Mouse (Mus musculus): ENCODE measurements at regions not wholly inside any gene's neighbourhood (a gene's known extent, or its start where the extent isn't known, plus 50 kb on each side); places are given as distances from the start of the nearest gene placed in this dataset.

DNA sequence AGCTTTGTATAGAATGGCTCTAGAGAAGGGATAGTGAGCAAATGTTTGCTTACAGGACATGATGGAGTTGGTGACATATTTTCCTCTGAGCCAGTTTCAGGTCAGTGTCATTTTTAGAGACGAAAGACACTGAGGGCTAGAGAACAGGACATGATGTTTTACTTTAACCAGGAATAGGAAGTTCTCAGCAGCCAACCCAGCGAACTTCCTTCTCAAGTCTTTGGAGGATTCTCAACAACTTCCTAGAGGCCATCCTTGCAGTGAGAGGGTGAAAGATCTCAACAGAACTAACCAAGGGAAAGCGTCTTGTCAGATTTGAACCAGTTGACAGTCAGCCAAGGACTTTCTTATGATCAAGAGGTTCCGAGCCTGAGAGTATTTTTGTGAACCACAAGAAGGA, 153.7 kb upstream of the Jade1 start:
- Histone ChIP-seq H3K4me3 (ENCODE audit: insufficient read depth in 1 of 2, low read depth in 2 of 2, low read length in 2 of 2) (no peak overlapping the region), H3K27ac (no peak overlapping the region), H3K27me3 (ENCODE audit: control insufficient read depth, insufficient read depth, low read length) (no peaks in the 10 kb centered on the region), H3K9me3 (ENCODE audit: control insufficient read depth, low read length) (no peaks in the 10 kb centered on the region), H3K4me1 (replicated peaks; ENCODE audit: control insufficient read depth in 2 of 2, insufficient read depth in 2 of 2, low read length in 1 of 2) (no peaks in the 10 kb centered on the region), H3K9ac (replicated peaks) (no peak overlapping the region), H3K36me3 (replicated peaks; ENCODE audit: control insufficient read depth, insufficient read depth, low read depth) (no peaks in the 10 kb centered on the region), H3K4me2 (ENCODE audit: low read depth) (no peak overlapping the region)
- ATAC-seq (ENCODE audit: insufficient read depth) (no peak), DNase-seq (ENCODE audit: low read depth in 3 of 3, low spot score in 3 of 3) (no peak)
- 52% methylated on average over 4 of the region's 4 CpGs for WGBS (ENCODE audit: insufficient replicate concordance)
- TF ChIP-seq EP300 (IDR thresholded peaks at IDR 0.05; ENCODE audit: low read depth): no peak
- TF ChIP-seq CTCF (IDR thresholded peaks at IDR 0.05; ENCODE audit: low read depth): no peak

DNA sequence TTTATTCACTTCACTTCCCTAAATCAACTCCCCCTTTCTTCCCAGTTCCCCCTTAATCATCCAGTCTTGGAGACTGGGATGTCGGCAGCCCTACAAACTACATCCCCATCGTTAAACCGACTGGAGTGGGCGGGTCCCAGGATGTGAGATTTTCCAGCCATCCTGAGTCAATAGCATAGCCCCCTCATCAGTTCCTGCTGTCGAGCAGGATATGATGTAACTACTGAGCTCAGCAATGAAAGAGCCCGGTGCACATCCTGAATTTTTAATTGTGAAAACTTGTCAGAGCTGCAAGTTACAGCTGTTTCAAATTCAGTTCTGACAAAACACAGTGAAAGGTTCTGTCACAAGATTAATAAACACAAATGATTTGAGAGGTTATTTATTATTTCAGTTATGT, 165.7 kb upstream of the Jade1 start:
- Histone ChIP-seq H3K4me1 (replicated peaks; ENCODE audit: control insufficient read depth in 2 of 2, insufficient read depth in 2 of 2, low read length in 1 of 2) (0 out of 4 replicates have a peak, but pooled peaks cover 0 to 2% of the 10 kb centered on the region in 2 experiments), H3K9me3 (ENCODE audit: control insufficient read depth, low read length) (no peaks in the 10 kb centered on the region), H3K4me2 (ENCODE audit: low read depth) (no peak overlapping the region), H3K27me3 (ENCODE audit: control insufficient read depth, insufficient read depth, low read length) (no peaks in the 10 kb centered on the region), H3K27ac (no peak overlapping the region), H3K36me3 (replicated peaks; ENCODE audit: control insufficient read depth, insufficient read depth, low read depth) (no peaks in the 10 kb centered on the region), H3K4me3 (ENCODE audit: insufficient read depth in 1 of 2, low read depth in 2 of 2, low read length in 2 of 2) (no peak overlapping the region), H3K9ac (replicated peaks) (no peak overlapping the region)
- DNase-seq (ENCODE audit: low read depth in 3 of 3, low spot score in 3 of 3) (no peak), ATAC-seq (ENCODE audit: insufficient read depth) (no peak)
- 24% methylated on average over 6 of the region's 6 CpGs for WGBS (ENCODE audit: insufficient replicate concordance)
- TF ChIP-seq EP300 (IDR thresholded peaks at IDR 0.05; ENCODE audit: low read depth): no peak
- no peak for TF ChIP-seq CTCF (IDR thresholded peaks at IDR 0.05; ENCODE audit: low read depth)

DNA sequence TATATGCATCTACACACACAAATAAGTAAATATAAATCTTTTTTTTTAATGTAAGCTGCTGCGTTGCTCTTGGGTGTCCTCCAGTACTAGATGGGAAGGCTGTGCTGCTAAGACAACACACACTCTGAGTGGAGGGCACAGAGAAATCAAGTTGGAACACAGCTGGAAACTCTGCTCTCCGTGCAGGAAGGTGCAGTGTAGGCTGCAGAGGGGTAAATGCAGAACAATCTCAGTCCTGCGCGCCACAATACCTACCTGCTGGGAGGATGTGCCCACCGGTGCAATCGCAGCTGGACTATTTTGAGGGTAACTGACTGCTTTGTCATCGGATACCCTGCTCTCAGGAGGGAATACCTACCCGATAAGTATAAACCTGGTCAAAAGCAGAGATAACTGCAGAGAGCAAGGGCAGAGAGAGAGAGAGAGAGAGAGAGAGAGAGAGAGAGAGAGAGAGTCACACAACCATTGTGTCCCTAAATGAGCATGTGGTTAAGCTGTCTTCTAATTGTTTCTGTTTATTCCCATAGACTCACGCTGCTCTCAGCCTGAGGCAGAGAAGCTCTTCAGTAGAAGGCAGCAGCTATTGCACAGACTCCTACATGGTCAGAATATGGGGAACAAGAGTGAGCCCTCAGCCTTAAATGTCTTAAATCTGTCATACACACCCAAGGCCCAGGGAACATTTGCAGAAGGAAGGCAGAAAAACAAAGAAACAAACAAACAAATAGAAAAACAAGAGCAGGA, 167.9 kb upstream of the Jade1 start:
- H3K4me3 ChIP-seq (ENCODE audit: insufficient read depth in 1 of 2, low read depth in 2 of 2, low read length in 2 of 2): no peak overlapping the region
- no peak overlapping the region for H3K4me2 ChIP-seq (ENCODE audit: low read depth)
- WGBS (ENCODE audit: insufficient replicate concordance): 61% methylated on average over 9 of the region's 9 CpGs
- no peak for DNase-seq (ENCODE audit: low read depth in 3 of 3, low spot score in 3 of 3)
- no peak overlapping the region for H3K9ac ChIP-seq (replicated peaks)
- H3K27me3 ChIP-seq (ENCODE audit: control insufficient read depth, insufficient read depth, low read length): no peaks in the 10 kb centered on the region
- 0 out of 4 replicates have a peak, but pooled peaks cover 0 to 2% of the 10 kb centered on the region in 2 experiments for H3K4me1 ChIP-seq (replicated peaks; ENCODE audit: control insufficient read depth in 2 of 2, insufficient read depth in 2 of 2, low read length in 1 of 2)
- no peaks in the 10 kb centered on the region for H3K9me3 ChIP-seq (ENCODE audit: control insufficient read depth, low read length)
- H3K27ac ChIP-seq: no peak overlapping the region
- ATAC-seq (ENCODE audit: insufficient read depth): no peak
- no peaks in the 10 kb centered on the region for H3K36me3 ChIP-seq (replicated peaks; ENCODE audit: control insufficient read depth, insufficient read depth, low read depth)
- TF ChIP-seq EP300 (IDR thresholded peaks at IDR 0.05; ENCODE audit: low read depth) (no peak), CTCF (IDR thresholded peaks at IDR 0.05; ENCODE audit: low read depth) (no peak)

DNA sequence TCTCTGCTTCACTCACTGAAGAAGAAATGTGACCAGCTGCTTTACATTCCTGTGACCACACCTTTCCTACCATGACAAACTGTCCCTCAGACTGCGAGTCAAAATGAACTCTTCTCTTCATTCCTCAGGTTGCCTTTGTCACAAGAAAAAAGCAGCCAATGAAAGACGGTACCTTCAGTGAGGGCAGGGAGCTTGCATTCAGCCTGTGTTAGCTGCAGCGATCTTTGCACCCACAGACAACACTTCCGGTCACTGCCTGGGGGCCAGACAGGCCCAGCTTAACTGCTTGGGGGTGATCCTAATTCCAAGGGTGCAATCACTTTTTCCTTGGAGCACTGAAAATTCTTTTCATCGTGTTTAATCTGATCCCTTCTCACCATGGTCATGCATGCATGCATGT, 169.2 kb upstream of the Jade1 start:
- Histone ChIP-seq H3K9me3 (ENCODE audit: control insufficient read depth, low read length) (no peaks in the 10 kb centered on the region), H3K4me3 (ENCODE audit: insufficient read depth in 1 of 2, low read depth in 2 of 2, low read length in 2 of 2) (no peak overlapping the region), H3K27ac (no peak overlapping the region), H3K4me1 (replicated peaks; ENCODE audit: control insufficient read depth in 2 of 2, insufficient read depth in 2 of 2, low read length in 1 of 2) (0 out of 4 replicates have a peak, but pooled peaks cover 0 to 2% of the 10 kb centered on the region in 2 experiments), H3K9ac (replicated peaks) (no peak overlapping the region), H3K4me2 (ENCODE audit: low read depth) (no peak overlapping the region), H3K27me3 (ENCODE audit: control insufficient read depth, insufficient read depth, low read length) (no peaks in the 10 kb centered on the region), H3K36me3 (replicated peaks; ENCODE audit: control insufficient read depth, insufficient read depth, low read depth) (no peaks in the 10 kb centered on the region)
- ATAC-seq (ENCODE audit: insufficient read depth) (no peak), DNase-seq (ENCODE audit: low read depth in 3 of 3, low spot score in 3 of 3) (no peak)
- TF ChIP-seq CTCF (IDR thresholded peaks at IDR 0.05; ENCODE audit: low read depth): no peak
- no peak for TF ChIP-seq EP300 (IDR thresholded peaks at IDR 0.05; ENCODE audit: low read depth)
- WGBS (ENCODE audit: insufficient replicate concordance): 45% methylated on average over 5 of the region's 5 CpGs

DNA sequence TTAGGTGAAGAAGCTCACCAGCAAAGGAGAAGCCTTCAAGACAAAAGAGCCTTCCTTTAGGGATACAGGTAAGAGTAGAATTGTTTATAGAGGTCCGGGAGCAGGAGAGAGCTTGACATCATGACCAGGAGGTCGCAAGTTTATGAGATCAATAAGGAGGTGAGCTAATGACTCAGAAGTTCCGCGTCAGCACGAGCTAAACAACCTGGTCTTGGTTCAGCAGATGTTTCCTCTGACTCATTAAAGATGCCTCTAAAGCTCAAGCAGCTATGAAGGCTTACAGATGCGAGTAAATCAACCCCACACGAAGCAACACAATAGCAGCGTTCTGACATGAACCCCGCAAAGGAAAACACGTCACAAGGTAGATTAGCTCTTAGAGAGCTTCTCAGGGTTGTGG, 171.1 kb upstream of the Jade1 start:
- H3K4me2 ChIP-seq (ENCODE audit: low read depth): no peak overlapping the region
- TF ChIP-seq CTCF (IDR thresholded peaks at IDR 0.05; ENCODE audit: low read depth) (no peak), EP300 (IDR thresholded peaks at IDR 0.05; ENCODE audit: low read depth) (no peak)
- no peak for DNase-seq (ENCODE audit: low read depth in 3 of 3, low spot score in 3 of 3)
- no peaks in the 10 kb centered on the region for H3K9me3 ChIP-seq (ENCODE audit: control insufficient read depth, low read length)
- H3K36me3 ChIP-seq (replicated peaks; ENCODE audit: control insufficient read depth, insufficient read depth, low read depth): no peaks in the 10 kb centered on the region
- 53% methylated on average over 10 of the region's 10 CpGs for WGBS (ENCODE audit: insufficient replicate concordance)
- H3K27ac ChIP-seq: no peak overlapping the region
- H3K4me3 ChIP-seq (ENCODE audit: insufficient read depth in 1 of 2, low read depth in 2 of 2, low read length in 2 of 2): no peak overlapping the region
- no peak overlapping the region for H3K9ac ChIP-seq (replicated peaks)
- 0 out of 4 replicates have a peak, but pooled peaks cover 0 to 2% of the 10 kb centered on the region in 2 experiments for H3K4me1 ChIP-seq (replicated peaks; ENCODE audit: control insufficient read depth in 2 of 2, insufficient read depth in 2 of 2, low read length in 1 of 2)
- ATAC-seq (ENCODE audit: insufficient read depth): no peak
- H3K27me3 ChIP-seq (ENCODE audit: control insufficient read depth, insufficient read depth, low read length): no peaks in the 10 kb centered on the region
